Comparison of ENCODE assay signal across 9 mouse cellular contexts in genomic region chr11:98933151-98933550, GRCm38 (mm10). TPM values are rescaled to one million over a fixed set of nuclear protein-coding genes. Genes with fewer than 3 reads are reported as not detected.
DNase-seq lines count a peak whose midpoint lies in the region; ATAC-seq and TF ChIP-seq lines count a peak whose summit lies in the region.
"Had no signal": no experiment of that assay in that cellular context is flagged by ENCODE, and none has a peak within 500 bp of the region (broad histone marks: within the 10 kb centered on the region; RNA-seq: fewer than 3 reads in every experiment).

No protein-coding gene starts in this region.

- no peaks in the 10 kb centered on the region for H3K36me3 ChIP-seq in limb, embryonic 11.5 days (ENCODE audit: control insufficient read depth, insufficient read depth, low read length)
- H3K36me3 ChIP-seq: liver, embryonic 15.5 days had no signal

- peaks cover 9% of the 10 kb centered on the region; the same call in 1 of the 2 replicates for H3K4me1 ChIP-seq in cortical plate, adult 2 months (ENCODE audit: control insufficient read depth, insufficient read depth, low read length)
- H3K4me1 ChIP-seq in limb, embryonic 11.5 days (ENCODE audit: control insufficient read depth, insufficient read depth, low read length) = peaks cover 68% of the 10 kb centered on the region

- no peaks in the 10 kb centered on the region for H3K9me3 ChIP-seq in limb, embryonic 11.5 days (ENCODE audit: control insufficient read depth, low read length)
- H3K9me3 ChIP-seq: liver, embryonic 15.5 days had no signal

- peak; percentile 76 for TF ChIP-seq CTCF in layer of hippocampus, adult 2 months (conservative IDR thresholded peaks at IDR 0.05)
- peak; percentile 45; the same call in 1 of the 2 replicates for TF ChIP-seq CTCF in cortical plate, adult 2 months (IDR thresholded peaks at IDR 0.05; ENCODE audit: extremely low read depth, insufficient read depth, low read length)

- H3K4me3 ChIP-seq in layer of hippocampus, adult 2 months = no peak overlapping the region
- H3K4me3 ChIP-seq in cortical plate, adult 2 months (ENCODE audit: insufficient read depth, low read length) = no peak overlapping the region
- H3K4me3 ChIP-seq in limb, embryonic 11.5 days (ENCODE audit: low read depth, low read length) = 0 out of 2 replicates have a peak overlapping the region, but pooled peaks have one; percentile 10
- H3K4me3 ChIP-seq: liver, embryonic 15.5 days had no signal

- no peak for TF ChIP-seq POLR2A in cortical plate, adult 2 months (IDR thresholded peaks at IDR 0.05; ENCODE audit: extremely low read depth, insufficient read depth, low read length)

- peak overlapping the region; percentile 39 for H3K4me2 ChIP-seq in limb, embryonic 11.5 days (ENCODE audit: low read depth, severe bottlenecking)
- H3K4me2 ChIP-seq: liver, embryonic 15.5 days had no signal

- H3K27me3 ChIP-seq in limb, embryonic 11.5 days (ENCODE audit: control insufficient read depth, insufficient read depth, low read length) = no peaks in the 10 kb centered on the region

- H3K9ac ChIP-seq in limb, embryonic 11.5 days (ENCODE audit: low read length) = peak overlapping the region; percentile 13; the same call in 1 of the 2 replicates
- H3K9ac ChIP-seq: liver, embryonic 15.5 days had no signal

- 48% methylated on average over 9 of the region's 9 CpGs for WGBS in limb, embryonic 11.5 days

- intact Hi-C loops in heart, postnatal 10 days (cut with DNase I) = loop anchor here (1.0 to 5.0 kb wide), 2 partner anchors 39 to 189 kb away; no protein-coding TSS in a partner anchor

- ATAC-seq in limb, embryonic 11.5 days (ENCODE audit: insufficient number of reproducible peaks, low FRiP score, low TSS enrichment, low read depth) = no peak

- no peak overlapping the region for H3K27ac ChIP-seq in layer of hippocampus, adult 2 months
- no peak overlapping the region for H3K27ac ChIP-seq in cortical plate, adult 2 months (ENCODE audit: insufficient read depth, low read length)
- H3K27ac ChIP-seq in limb, embryonic 11.5 days (replicated peaks; ENCODE audit: low read depth, low read length) = peak overlapping the region; percentile 47
- H3K27ac ChIP-seq: liver, embryonic 15.5 days had no signal

- peak in 1 of 2 experiments; percentile 45 for DNase-seq in layer of hippocampus, adult 2 months (ENCODE audit: low spot score in 2 of 2)
- DNase-seq in layer of hippocampus, postnatal 36 days = no peak
- peak; percentile 81 for DNase-seq in NIH3T3 (ENCODE audit: low read depth)
- DNase-seq in heart, postnatal 10 days = peak; percentile 86 to 87
- no peak for DNase-seq in limb, embryonic 11.5 days (ENCODE audit: low spot score)
- DNase-seq in natural killer cell, adult 2 months (ENCODE audit: low spot score in 2 of 2) = peak; percentile 87 to 88
- peak; percentile 81 for DNase-seq in thymus, postnatal 4 days

RNA-seq across cellular contexts. Expression of gene Rara, which starts 5.5 kb away (rescaled TPM):
- total RNA-seq in layer of hippocampus, adult 2 months (2021) = 10 to 100 TPM; 15.4 to 19.0 TPM
- total RNA-seq in layer of hippocampus, postnatal 36 days (2021) = 10 to 100 TPM; 18.5 to 18.7 TPM
- 6.3 and 6.8 TPM in 2 replicates for polyA plus RNA-seq in cortical plate, adult 2 months (2012; rRNA removed)
- 10 to 100 TPM; 31.9 to 33.0 TPM for total RNA-seq in heart, postnatal 10 days (2021)
- 46.7 and 48.7 TPM in 2 replicates for polyA plus RNA-seq in limb, embryonic 11.5 days (2014; fragmentation: Nextera tagmentation; extraction: Ambion mirVana)

RNA-seq across cellular contexts. Expression of gene Cdc6, which starts 25.6 kb away (rescaled TPM):
- under 1 TPM; 0.52 to 0.64 TPM for total RNA-seq in layer of hippocampus, adult 2 months (2021)
- total RNA-seq in layer of hippocampus, postnatal 36 days (2021) = under 1 TPM; 0.50 to 0.88 TPM
- 0.40 and 0.56 TPM in 2 replicates for polyA plus RNA-seq in cortical plate, adult 2 months (2012; rRNA removed)
- total RNA-seq in heart, postnatal 10 days (2021) = 1 to 10 TPM; 3.3 to 3.6 TPM
- polyA plus RNA-seq in limb, embryonic 11.5 days (2014; fragmentation: Nextera tagmentation; extraction: Ambion mirVana) = 58.7 and 63.4 TPM in 2 replicates

RNA-seq across cellular contexts. Expression of gene Gjd3, which starts 49.7 kb away (rescaled TPM):
- 1 to 10 TPM; 1.3 to 2.0 TPM for total RNA-seq in layer of hippocampus, adult 2 months (2021)
- total RNA-seq in layer of hippocampus, postnatal 36 days (2021) = 1 to 10 TPM in 1 of 2 experiments, under 1 TPM in 1; 0.96 to 1.1 TPM
- polyA plus RNA-seq in cortical plate, adult 2 months (2012; rRNA removed) = 3.4 and 3.5 TPM in 2 replicates
- total RNA-seq in heart, postnatal 10 days (2021) = 1 to 10 TPM; 1.3 to 2.0 TPM
- polyA plus RNA-seq in limb, embryonic 11.5 days (2014; fragmentation: Nextera tagmentation; extraction: Ambion mirVana) = 0.40 TPM in 1 of 2 replicates, not detected in the other
- polyA plus RNA-seq: liver, embryonic 15.5 days had no signal

Comparison
In these comparisons a context has a peak if more than half of its experiments do, and no peak if none do; other contexts are left out.
1. DNase-seq: peak in NIH3T3 (single experiment), heart, postnatal 10 days (2 of 2), natural killer cell, adult 2 months (2 of 2) and thymus, postnatal 4 days (single experiment); none in layer of hippocampus, postnatal 36 days (0 of 2) and limb, embryonic 11.5 days (single experiment).